Mouse (Mus musculus): ENCODE data around the gene Ptpdc1. TPM values are rescaled to one million over a fixed set of nuclear protein-coding genes. Genes with fewer than 3 reads are reported as not detected.

Gene Ptpdc1
- polyA plus RNA-seq, 1 experiment = 15.7 TPM

- H3K27ac ChIP-seq (ENCODE audit: insufficient read depth, low read length) = no peak overlapping the region
- no peaks in the 10 kb centered on the region; the same call in 1 of the 2 replicates for H3K4me1 ChIP-seq (ENCODE audit: control insufficient read depth, insufficient read depth, low read length)
- no peak overlapping the region for H3K4me3 ChIP-seq (ENCODE audit: insufficient read depth, low read length)
- TF ChIP-seq CTCF (IDR thresholded peaks at IDR 0.05; ENCODE audit: borderline replicate concordance, insufficient read depth, low read length) = no peak
- no peak for TF ChIP-seq POLR2A (IDR thresholded peaks at IDR 0.05; ENCODE audit: low read depth, low read length)
These were observed 32.3 kb upstream of the Ptpdc1 start for GRCm38 (mm10) chr13:48657791-48658190.

DNA sequence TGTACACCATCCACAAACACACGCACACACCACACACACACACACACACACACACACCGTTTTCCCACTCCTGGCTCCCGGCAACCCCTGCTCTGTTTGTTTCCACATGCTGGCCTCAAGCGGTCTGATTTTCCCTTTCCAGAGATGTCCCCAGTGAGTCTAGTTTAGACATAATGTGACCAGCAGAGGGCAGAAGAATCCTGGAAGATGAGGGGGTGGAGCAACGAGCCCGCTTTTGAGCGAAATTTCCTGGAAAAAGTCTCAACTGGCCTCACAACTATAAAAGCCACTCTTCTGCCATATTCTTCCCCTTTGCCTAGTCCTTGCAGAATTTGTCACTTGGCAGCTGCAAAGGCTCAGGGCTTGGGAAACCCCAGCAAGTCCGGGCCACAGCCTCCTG lies 30.2 kb upstream of the Ptpdc1 start:
- TF ChIP-seq CTCF (IDR thresholded peaks at IDR 0.05; ENCODE audit: borderline replicate concordance, insufficient read depth, low read length) (no peak), POLR2A (IDR thresholded peaks at IDR 0.05; ENCODE audit: low read depth, low read length) (no peak)
- no peaks in the 10 kb centered on the region; the same call in 1 of the 2 replicates for H3K4me1 ChIP-seq (ENCODE audit: control insufficient read depth, insufficient read depth, low read length)
- no peak overlapping the region for H3K27ac ChIP-seq (ENCODE audit: insufficient read depth, low read length)
- H3K4me3 ChIP-seq (ENCODE audit: insufficient read depth, low read length) = no peak overlapping the region

DNA sequence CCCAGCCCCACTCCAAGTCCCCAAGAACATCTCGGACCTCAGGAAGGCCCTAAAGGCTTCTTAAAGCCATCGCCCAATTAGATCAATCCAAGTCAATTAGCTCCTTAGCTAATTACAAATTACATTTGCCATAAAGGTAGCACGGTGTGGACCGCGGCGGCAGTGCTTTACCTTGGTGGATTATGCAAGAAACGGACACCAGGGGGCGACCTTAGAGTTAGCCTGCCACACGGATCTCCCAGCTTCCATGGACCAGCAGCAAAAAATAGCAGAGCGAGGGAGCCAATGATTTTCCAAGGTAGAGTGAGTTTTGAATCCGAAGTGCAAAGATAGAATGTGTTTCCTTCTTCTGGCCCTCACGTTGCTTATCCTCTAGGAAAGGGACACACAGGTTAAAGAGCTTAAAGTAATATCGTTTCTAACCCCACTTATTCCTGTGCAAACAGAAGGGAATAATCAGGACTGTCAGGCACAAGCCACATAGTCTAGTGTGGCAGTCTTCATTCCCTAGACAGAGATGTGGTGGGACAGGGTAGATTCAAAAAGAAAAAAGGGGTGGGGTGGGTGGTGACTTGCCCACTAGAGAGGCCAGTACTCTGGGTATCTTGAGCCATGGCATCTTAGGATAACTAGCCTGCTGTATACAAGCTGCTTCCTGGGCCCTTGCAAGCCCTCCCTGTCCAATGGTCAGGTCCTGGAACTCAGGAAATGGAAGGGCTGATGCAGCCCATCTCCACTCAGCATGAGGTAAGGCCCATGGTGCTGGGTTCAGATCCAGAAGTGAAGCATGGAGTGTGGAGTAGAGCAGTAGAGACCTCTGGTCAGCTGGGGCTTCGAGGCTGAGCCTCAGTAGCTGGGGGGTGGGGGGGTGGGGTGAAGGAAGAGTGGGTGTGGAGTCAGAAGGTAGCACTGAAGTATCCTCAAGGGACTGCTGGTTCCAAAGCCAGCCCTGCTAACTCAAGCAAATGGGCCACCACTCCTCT lies 28.6 kb upstream of the Ptpdc1 start:
- Histone ChIP-seq H3K27ac (ENCODE audit: insufficient read depth, low read length) (no peak overlapping the region), H3K4me3 (ENCODE audit: insufficient read depth, low read length) (no peak overlapping the region), H3K4me1 (ENCODE audit: control insufficient read depth, insufficient read depth, low read length) (no peaks in the 10 kb centered on the region; the same call in 1 of the 2 replicates)
- TF ChIP-seq POLR2A (IDR thresholded peaks at IDR 0.05; ENCODE audit: low read depth, low read length) (no peak), CTCF (IDR thresholded peaks at IDR 0.05; ENCODE audit: borderline replicate concordance, insufficient read depth, low read length) (peak; percentile 69)

GRCm38 (mm10) chr13:48651132-48652065 lies 25.9 kb upstream of the Ptpdc1 start:
- TF ChIP-seq POLR2A (IDR thresholded peaks at IDR 0.05; ENCODE audit: low read depth, low read length) = no peak
- no peak for TF ChIP-seq CTCF (IDR thresholded peaks at IDR 0.05; ENCODE audit: borderline replicate concordance, insufficient read depth, low read length)
- no peak overlapping the region for H3K4me3 ChIP-seq (ENCODE audit: insufficient read depth, low read length)
- no peaks in the 10 kb centered on the region for H3K4me1 ChIP-seq (ENCODE audit: control insufficient read depth, insufficient read depth, low read length)
- H3K27ac ChIP-seq (ENCODE audit: insufficient read depth, low read length) = no peak overlapping the region

- TF ChIP-seq CTCF (IDR thresholded peaks at IDR 0.05; ENCODE audit: borderline replicate concordance, insufficient read depth, low read length) (no peak), POLR2A (IDR thresholded peaks at IDR 0.05; ENCODE audit: low read depth, low read length) (no peak)
- no peaks in the 10 kb centered on the region for H3K4me1 ChIP-seq (ENCODE audit: control insufficient read depth, insufficient read depth, low read length)
- H3K4me3 ChIP-seq (ENCODE audit: insufficient read depth, low read length) = no peak overlapping the region
These were observed 25.2 kb upstream of the Ptpdc1 start for GRCm38 (mm10) chr13:48650615-48651014.

GRCm38 (mm10) chr13:48646696-48647095 lies 21.2 kb upstream of the Ptpdc1 start:
- TF ChIP-seq POLR2A (IDR thresholded peaks at IDR 0.05; ENCODE audit: low read depth, low read length) (no peak), CTCF (IDR thresholded peaks at IDR 0.05; ENCODE audit: borderline replicate concordance, insufficient read depth, low read length) (no peak)
- no peaks in the 10 kb centered on the region for H3K4me1 ChIP-seq (ENCODE audit: control insufficient read depth, insufficient read depth, low read length)
- H3K4me3 ChIP-seq (ENCODE audit: insufficient read depth, low read length) = no peak overlapping the region
- no peak overlapping the region for H3K27ac ChIP-seq (ENCODE audit: insufficient read depth, low read length)

More at GRCm38 (mm10) chr13:48650615-48651014, 25.2 kb upstream of the Ptpdc1 start:
- H3K27ac ChIP-seq (ENCODE audit: insufficient read depth, low read length) = no peak overlapping the region

- no peaks in the 10 kb centered on the region for H3K4me1 ChIP-seq (ENCODE audit: control insufficient read depth, insufficient read depth, low read length)
- H3K27ac ChIP-seq (ENCODE audit: insufficient read depth, low read length) = no peak overlapping the region
- TF ChIP-seq CTCF (IDR thresholded peaks at IDR 0.05; ENCODE audit: borderline replicate concordance, insufficient read depth, low read length) (no peak), POLR2A (IDR thresholded peaks at IDR 0.05; ENCODE audit: low read depth, low read length) (no peak)
- H3K4me3 ChIP-seq (ENCODE audit: insufficient read depth, low read length) = no peak overlapping the region
These were observed 18.5 kb upstream of the Ptpdc1 start for GRCm38 (mm10) chr13:48643991-48644390.

- H3K4me3 ChIP-seq (ENCODE audit: insufficient read depth, low read length) = no peak overlapping the region
- no peak for TF ChIP-seq POLR2A (IDR thresholded peaks at IDR 0.05; ENCODE audit: low read depth, low read length)
- no peak for TF ChIP-seq CTCF (IDR thresholded peaks at IDR 0.05; ENCODE audit: borderline replicate concordance, insufficient read depth, low read length)
- no peak overlapping the region for H3K27ac ChIP-seq (ENCODE audit: insufficient read depth, low read length)
- H3K4me1 ChIP-seq (ENCODE audit: control insufficient read depth, insufficient read depth, low read length) = no peaks in the 10 kb centered on the region
These were observed 17.6 kb upstream of the Ptpdc1 start for GRCm38 (mm10) chr13:48643072-48643471.

DNA sequence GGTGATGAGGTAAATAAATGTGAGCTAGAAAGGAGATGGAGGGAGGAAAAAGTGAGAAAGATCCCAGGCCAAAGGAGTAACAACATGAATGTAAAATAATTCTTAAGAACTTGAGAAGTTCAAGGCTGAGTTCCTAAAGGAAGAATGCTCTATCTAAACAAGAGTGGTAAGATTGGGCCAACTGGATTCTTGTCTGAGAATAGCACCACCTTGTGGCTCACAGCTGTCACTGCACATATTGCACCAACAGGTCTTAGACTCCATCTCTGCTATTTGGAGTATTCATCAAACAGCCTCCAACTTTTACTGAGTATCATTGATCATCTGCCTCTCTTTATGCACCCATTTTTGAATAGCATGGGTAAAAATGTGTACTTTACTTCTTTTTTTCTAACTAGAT lies 14.1 kb upstream of the Ptpdc1 start:
- Histone ChIP-seq H3K4me1 (ENCODE audit: control insufficient read depth, insufficient read depth, low read length) (no peaks in the 10 kb centered on the region), H3K27ac (ENCODE audit: insufficient read depth, low read length) (no peak overlapping the region), H3K4me3 (ENCODE audit: insufficient read depth, low read length) (no peak overlapping the region)
- TF ChIP-seq CTCF (IDR thresholded peaks at IDR 0.05; ENCODE audit: borderline replicate concordance, insufficient read depth, low read length) = peak; percentile 47; the same call in 1 of the 2 replicates
- TF ChIP-seq POLR2A (IDR thresholded peaks at IDR 0.05; ENCODE audit: low read depth, low read length) = no peak
